Mouse (Mus musculus) kidney, adult 11 months (tissue): ENCODE results near the gene Afmid.
A peak's percentile ranks its signal among the peaks of the same experiment; 100 is the strongest.
"Not testable (repeated sequence)": the region's sequence is repeated elsewhere in the genome, so short reads cannot be mapped to it uniquely, and the experiment has no call there.

Experiments used
- DNase-seq: peaks from one replicate; pipeline ENCODE4 v3.0.0; 2022

Gene Afmid

GRCm38 (mm10) chr11:117825333-117826101, at the start of gene Afmid, which contains the start of gene Tk1:
Afmid (plus strand) TSS chr11:117825924.
Tk1 (minus strand) TSS chr11:117826092.
- DNase-seq: peak; percentile 83

GRCm38 (mm10) chr11:117776085-117776792, 49.5 kb upstream of the Afmid start:
- no peak for DNase-seq

- no peak for DNase-seq
Measured at GRCm38 (mm10) chr11:117777111-117777510, 48.6 kb upstream of the Afmid start.

GRCm38 (mm10) chr11:117778031-117778430, 47.7 kb upstream of the Afmid start:
- peak; percentile 80 for DNase-seq

- DNase-seq: peak; percentile 58
Measured at GRCm38 (mm10) chr11:117778851-117779433, 46.8 kb upstream of the Afmid start.

GRCm38 (mm10) chr11:117779434-117780198, 46.1 kb upstream of the Afmid start:
- DNase-seq: peak; percentile 86

GRCm38 (mm10) chr11:117780199-117780515, 45.6 kb upstream of the Afmid start:
- DNase-seq: no peak

- DNase-seq: peak; percentile 96
Measured at GRCm38 (mm10) chr11:117780582-117781111, 45.1 kb upstream of the Afmid start.

- peak; percentile 87 for DNase-seq
Measured at GRCm38 (mm10) chr11:117781199-117781821, 44.4 kb upstream of the Afmid start.

- peak; percentile 29 for DNase-seq
Measured at GRCm38 (mm10) chr11:117781993-117782704, 43.6 kb upstream of the Afmid start, which contains the start of the genes Tmc8 and Tmc6. Tmc8 (plus strand) TSS chr11:117782076. Tmc6 (minus strand) TSS chr11:117782198.

GRCm38 (mm10) chr11:117782705-117783034, 43.1 kb upstream of the Afmid start:
- no peak for DNase-seq

- no peak for DNase-seq
Measured at GRCm38 (mm10) chr11:117783089-117783488, 42.6 kb upstream of the Afmid start.

GRCm38 (mm10) chr11:117783683-117784309, 41.9 kb upstream of the Afmid start:
- DNase-seq: peak; percentile 42

- DNase-seq: peak; percentile 63
Measured at GRCm38 (mm10) chr11:117786294-117786693, 39.4 kb upstream of the Afmid start.

- not testable (repeated sequence) for DNase-seq
Measured at GRCm38 (mm10) chr11:117788481-117788880, 37.2 kb upstream of the Afmid start.

GRCm38 (mm10) chr11:117790286-117790685, 35.4 kb upstream of the Afmid start:
- DNase-seq: peak; percentile 65

- DNase-seq: peak; percentile 63
Measured at GRCm38 (mm10) chr11:117790703-117791440, 34.9 kb upstream of the Afmid start.

GRCm38 (mm10) chr11:117791441-117791761, 34.3 kb upstream of the Afmid start:
- DNase-seq: no peak

GRCm38 (mm10) chr11:117792281-117792888, 33.3 kb upstream of the Afmid start:
- DNase-seq: peak; percentile 92

- no peak for DNase-seq
Measured at GRCm38 (mm10) chr11:117794035-117794551, 31.6 kb upstream of the Afmid start.
